Mouse (Mus musculus): ENCODE results near the gene Prkar1b.

GRCm38 (mm10) chr5:139174141-139174540 lies 24.3 kb upstream of the Prkar1b start:
- TF ChIP-seq CTCF (IDR thresholded peaks at IDR 0.05; ENCODE audit: low read depth) (no peak), EP300 (IDR thresholded peaks at IDR 0.05; ENCODE audit: low read depth) (no peak)

Data from liver, postnatal 0 days (tissue).